Mouse (Mus musculus) leukemia stem cell, adult 10-12 weeks (primary cell): Measurements from ENCODE around the gene Lrfn5. TPM values are rescaled to one million over a fixed set of nuclear protein-coding genes. Genes with fewer than 3 reads are reported as not detected.

ENCODE experiments used
- polyA plus RNA-seq: library from polyadenylated mRNA; stranded (reverse); fragments of >175 nt; gene quantifications from 2 replicates; pipeline ENCODE4 v1.2.3, GENCODE M21; 2012; ENCODE audit warnings: low replicate concordance

Lrfn5 gene
- not detected in 2 replicates for polyA plus RNA-seq

GRCm38 (mm10) chr12:61522829-61523370, at the start of gene Lrfn5:
TSS of gene Lrfn5 (plus strand) at chr12:61523150.

